In genomic region chr7:75587727-75588126, GRCm38 (mm10) we compare ENCODE assay signal across 9 mouse cellular contexts.
DNase-seq lines count a peak whose midpoint lies in the region; ATAC-seq and TF ChIP-seq lines count a peak whose summit lies in the region.
"Had no signal": no experiment of that assay in that cellular context is flagged by ENCODE, and none has a peak within 500 bp of the region (broad histone marks: within the 10 kb centered on the region; RNA-seq: fewer than 3 reads in every experiment).

No protein-coding gene starts in this region.

- TF ChIP-seq CTCF in stomach, postnatal 0 days (IDR thresholded peaks at IDR 0.05; ENCODE audit: low read depth), result no peak

- no peak overlapping the region for H3K9ac ChIP-seq in stomach, embryonic 15.5 days
- no peak overlapping the region for H3K9ac ChIP-seq in stomach, postnatal 0 days (ENCODE audit: low read length)
- peak overlapping the region; percentile 58 for H3K9ac ChIP-seq in liver, embryonic 16.5 days (ENCODE audit: low read depth, low read length)
- H3K9ac ChIP-seq in midbrain, embryonic 11.5 days (ENCODE audit: low read length), result no peak overlapping the region

- H3K4me3 ChIP-seq in stomach, embryonic 15.5 days (replicated peaks), result no peak overlapping the region
- no peak overlapping the region for H3K4me3 ChIP-seq in stomach, postnatal 0 days (ENCODE audit: low read depth, low read length)
- H3K4me3 ChIP-seq in liver, embryonic 16.5 days (ENCODE audit: low read depth, low read length), result peak overlapping the region; percentile 58
- no peak overlapping the region for H3K4me3 ChIP-seq in midbrain, embryonic 11.5 days (ENCODE audit: low read depth, low read length)

- no peak overlapping the region for H3K4me2 ChIP-seq in stomach, embryonic 15.5 days
- H3K4me2 ChIP-seq in stomach, postnatal 0 days (replicated peaks; ENCODE audit: low read depth), result no peak overlapping the region
- peak overlapping the region; percentile 76 for H3K4me2 ChIP-seq in liver, embryonic 16.5 days (ENCODE audit: low read depth, low read length)
- H3K4me2 ChIP-seq in midbrain, embryonic 11.5 days, result no peak overlapping the region

- peak; percentile 42 to 79 for DNase-seq in adrenal gland, adult (ENCODE audit: inconsistent age in 2 of 2, low spot score in 1 of 2)
- no peak for DNase-seq in adrenal gland, postnatal 10 days
- DNase-seq in stomach, postnatal 0 days (ENCODE audit: low spot score), result no peak
- DNase-seq in thymus, postnatal 25 days, result peak; percentile 57
- no peak for DNase-seq in midbrain, embryonic 11.5 days (ENCODE audit: low spot score, missing footprints)
- DNase-seq in B cell, adult 2 months, result no peak
- DNase-seq: kidney, postnatal 14 days had no signal

- 77% methylated on average over 5 of the region's 5 CpGs for WGBS in stomach, embryonic 15.5 days
- WGBS in stomach, postnatal 0 days, result 79% methylated on average over 5 of the region's 5 CpGs
- 15% methylated on average over 5 of the region's 5 CpGs for WGBS in liver, embryonic 16.5 days (ENCODE audit: insufficient replicate concordance)
- 93% methylated on average over 5 of the region's 5 CpGs for WGBS in midbrain, embryonic 11.5 days

- H3K4me1 ChIP-seq in stomach, embryonic 15.5 days, result 0 out of 2 replicates have a peak, but pooled peaks cover 6% of the 10 kb centered on the region
- H3K4me1 ChIP-seq in stomach, postnatal 0 days (replicated peaks; ENCODE audit: control insufficient read depth, insufficient read depth), result peaks cover 2% of the 10 kb centered on the region; the same call in 1 of the 2 replicates
- peaks cover 50% of the 10 kb centered on the region for H3K4me1 ChIP-seq in liver, embryonic 16.5 days (ENCODE audit: control insufficient read depth, low read depth, low read length)
- no peaks in the 10 kb centered on the region for H3K4me1 ChIP-seq in midbrain, embryonic 11.5 days (ENCODE audit: control insufficient read depth, insufficient read depth, low read length)

- no peaks in the 10 kb centered on the region for H3K9me3 ChIP-seq in stomach, embryonic 15.5 days
- H3K9me3 ChIP-seq in stomach, postnatal 0 days (ENCODE audit: control insufficient read depth, low read length), result no peaks in the 10 kb centered on the region
- H3K9me3 ChIP-seq in liver, embryonic 16.5 days (replicated peaks; ENCODE audit: control insufficient read depth, low read length), result no peaks in the 10 kb centered on the region
- no peaks in the 10 kb centered on the region for H3K9me3 ChIP-seq in midbrain, embryonic 11.5 days (ENCODE audit: control insufficient read depth, low read length)

- no peaks in the 10 kb centered on the region for H3K27me3 ChIP-seq in stomach, embryonic 15.5 days (replicated peaks)
- no peaks in the 10 kb centered on the region for H3K27me3 ChIP-seq in stomach, postnatal 0 days (ENCODE audit: control insufficient read depth, insufficient read depth, low read length)
- H3K27me3 ChIP-seq in liver, embryonic 16.5 days (ENCODE audit: control insufficient read depth, insufficient read depth, low read depth, low read length), result no peaks in the 10 kb centered on the region
- no peaks in the 10 kb centered on the region for H3K27me3 ChIP-seq in midbrain, embryonic 11.5 days (ENCODE audit: control insufficient read depth, insufficient read depth, low read length)

- H3K36me3 ChIP-seq in stomach, embryonic 15.5 days, result no peaks in the 10 kb centered on the region
- H3K36me3 ChIP-seq in stomach, postnatal 0 days (ENCODE audit: control insufficient read depth, insufficient read depth, low read length), result no peaks in the 10 kb centered on the region
- H3K36me3 ChIP-seq in liver, embryonic 16.5 days (ENCODE audit: control insufficient read depth, insufficient read depth), result no peaks in the 10 kb centered on the region; the same call in 1 of the 2 replicates
- no peaks in the 10 kb centered on the region for H3K36me3 ChIP-seq in midbrain, embryonic 11.5 days (ENCODE audit: control insufficient read depth, insufficient read depth, low read length)

- TF ChIP-seq EP300 in stomach, postnatal 0 days (optimal IDR thresholded peaks at IDR 0.05), result no peak

- peak; percentile 61; the same call in 1 of the 2 replicates for ATAC-seq in stomach, embryonic 15.5 days (ENCODE audit: insufficient read depth, low FRiP score, low read depth)
- ATAC-seq in stomach, postnatal 0 days (ENCODE audit: low FRiP score, low TSS enrichment), result no peak
- ATAC-seq in liver, embryonic 16.5 days (ENCODE audit: low read depth), result peak; percentile 79
- ATAC-seq in midbrain, embryonic 11.5 days (ENCODE audit: low FRiP score), result no peak

- no peak overlapping the region for H3K27ac ChIP-seq in stomach, embryonic 15.5 days
- no peak overlapping the region for H3K27ac ChIP-seq in stomach, postnatal 0 days (replicated peaks)
- peak overlapping the region; percentile 92 for H3K27ac ChIP-seq in liver, embryonic 16.5 days (ENCODE audit: low read length)
- H3K27ac ChIP-seq in midbrain, embryonic 11.5 days (ENCODE audit: low read depth, low read length), result no peak overlapping the region

Comparison
In these comparisons a context has a peak if more than half of its experiments do, and no peak if none do; other contexts are left out.
1. DNase-seq: peak in adrenal gland, adult (2 of 2) and thymus, postnatal 25 days (single experiment); none in adrenal gland, postnatal 10 days (single experiment), stomach, postnatal 0 days (single experiment), midbrain, embryonic 11.5 days (single experiment) and B cell, adult 2 months (0 of 2).
2. ATAC-seq: peak in stomach, embryonic 15.5 days (single experiment) and liver, embryonic 16.5 days (single experiment); none in stomach, postnatal 0 days (single experiment) and midbrain, embryonic 11.5 days (single experiment).